Mouse (Mus musculus) megakaryocyte progenitor cell, adult 5-6 weeks (primary cell): Measurements from ENCODE around the gene Dhrs7b. TPM values are rescaled to one million over a fixed set of nuclear protein-coding genes. Genes with fewer than 3 reads are reported as not detected.
"Not testable (repeated sequence)": the region's sequence is repeated elsewhere in the genome, so short reads cannot be mapped to it uniquely, and the experiment has no call there.

ENCODE experiments used
- ATAC-seq: replicated peaks from 2 replicates; pipeline ENCODE4 v1.8.0; 2016; ENCODE audit warnings: mild to moderate bottlenecking, moderate TSS enrichment, inconsistent platforms; ENCODE audit not compliant: poor library complexity
- total RNA-seq, 2 experiments: library from RNA; stranded (forward) in 1 of 2; stranded (reverse) in 1 of 2; fragments of 157-497, 149-512 nt in 1 of 2; fragments of 200-1000 nt in 1 of 2; gene quantifications; 2 replicates each; pipeline versions ENCODE4 v1.2.3 to v1.2.4; 2015 to 2017

The Dhrs7b gene
- 14.4 and 15.3 TPM in 2 replicates for total RNA-seq (2015)
- total RNA-seq (2017), result 14.2 and 19.3 TPM in 2 replicates

- ATAC-seq, result peak; percentile 90
Measured at GRCm38 (mm10) chr11:60830433-60831052, at the start of gene Dhrs7b. TSS of gene Dhrs7b (plus strand) at chr11:60830631.

DNA sequence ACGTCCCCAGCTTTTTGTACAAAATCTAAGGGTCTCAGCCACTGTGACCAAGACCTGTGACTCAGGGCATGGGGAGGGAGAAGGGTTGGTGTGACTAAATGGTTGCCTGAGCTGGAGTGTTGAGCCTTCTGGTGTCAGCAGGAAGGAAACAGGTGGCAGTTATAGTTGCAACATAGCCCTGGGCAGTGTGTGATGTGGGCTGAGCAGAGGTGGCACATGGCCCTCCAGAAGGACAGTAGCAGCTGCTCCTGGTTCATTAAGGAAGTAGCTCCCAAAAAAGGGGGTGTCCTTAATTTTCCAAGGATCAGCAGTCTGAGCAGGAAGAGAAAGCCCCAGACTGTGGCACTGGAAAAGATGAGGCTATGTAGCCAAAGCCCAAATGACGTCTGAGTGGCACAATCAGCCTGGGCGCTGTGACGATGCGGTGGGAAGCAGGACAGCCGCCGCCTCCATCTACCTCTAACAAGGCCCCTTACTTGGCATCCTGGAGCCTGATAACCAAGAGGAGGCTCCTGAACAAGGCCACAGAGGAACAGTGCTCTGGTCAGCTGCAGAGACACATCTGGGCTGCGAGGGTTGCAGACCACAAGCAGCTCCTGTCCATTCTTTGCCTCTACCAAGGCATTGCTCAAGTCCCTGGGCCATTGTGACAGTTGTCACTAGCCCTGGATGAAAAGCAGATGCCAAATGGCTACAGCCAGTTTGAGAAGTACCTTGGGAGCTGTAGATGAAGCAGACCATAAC lies 46.1 kb upstream of the Dhrs7b start:
- peak; percentile 94 for ATAC-seq

DNA sequence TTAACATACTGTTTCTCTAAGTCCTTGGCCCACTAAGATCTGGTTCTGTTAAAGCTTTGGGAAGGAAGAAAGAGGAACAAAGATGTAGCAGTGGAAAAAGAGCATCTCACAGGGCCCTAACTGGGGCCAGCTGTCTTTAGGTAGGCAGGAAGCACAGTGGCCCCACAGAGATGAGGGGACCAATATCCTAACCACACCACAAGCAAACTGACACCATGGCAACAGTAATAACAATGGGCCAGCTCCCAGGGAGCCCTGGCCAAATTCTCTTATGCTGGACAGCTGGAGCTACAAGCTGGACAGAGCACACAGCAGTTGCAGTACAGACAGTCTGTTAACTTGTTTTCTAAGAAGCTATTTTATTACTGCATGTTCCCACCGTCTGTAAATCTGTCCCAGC lies 42.8 kb upstream of the Dhrs7b start:
- peak; percentile 41 for ATAC-seq

DNA sequence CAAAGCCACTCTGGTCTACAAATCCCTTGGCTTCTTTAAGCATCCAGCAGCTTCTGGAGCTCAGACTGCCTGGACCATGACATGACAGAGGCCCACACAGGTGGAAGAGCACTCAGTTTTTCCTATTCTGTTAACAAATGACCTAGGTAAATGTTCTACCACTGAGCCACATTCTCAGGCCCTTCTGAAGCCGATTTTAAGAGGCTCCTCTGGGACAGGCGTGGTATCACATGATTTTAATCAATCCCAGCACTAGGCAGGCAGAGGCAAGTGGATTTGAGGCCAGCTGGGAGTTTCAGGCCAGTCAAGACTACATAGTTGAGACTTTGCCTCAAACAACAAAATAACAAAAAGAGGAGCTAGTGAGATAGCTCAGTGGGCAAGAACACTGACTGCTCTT lies 40.0 kb upstream of the Dhrs7b start:
- ATAC-seq, result no peak

- ATAC-seq, result no peak
Measured at GRCm38 (mm10) chr11:60796342-60796741, 34.1 kb upstream of the Dhrs7b start.

DNA sequence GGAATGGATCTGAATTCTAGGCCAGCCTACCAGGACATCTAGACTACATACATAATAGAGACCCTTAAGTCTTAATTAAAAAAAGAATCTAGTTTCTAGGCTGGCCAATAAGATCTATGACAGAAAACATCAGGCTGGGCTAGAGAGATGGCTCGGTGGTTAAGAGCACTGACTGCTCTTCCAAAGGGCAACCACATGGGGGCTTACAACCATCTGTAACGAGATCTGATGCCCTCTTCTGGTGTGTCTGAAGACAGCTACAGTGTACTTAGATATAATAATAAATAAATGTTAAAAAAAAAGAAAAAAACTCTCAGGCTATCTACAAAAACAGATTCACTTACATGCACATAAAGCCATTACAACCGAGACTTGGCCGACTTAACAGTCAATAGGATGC lies 30.5 kb upstream of the Dhrs7b start:
- ATAC-seq, result no peak

DNA sequence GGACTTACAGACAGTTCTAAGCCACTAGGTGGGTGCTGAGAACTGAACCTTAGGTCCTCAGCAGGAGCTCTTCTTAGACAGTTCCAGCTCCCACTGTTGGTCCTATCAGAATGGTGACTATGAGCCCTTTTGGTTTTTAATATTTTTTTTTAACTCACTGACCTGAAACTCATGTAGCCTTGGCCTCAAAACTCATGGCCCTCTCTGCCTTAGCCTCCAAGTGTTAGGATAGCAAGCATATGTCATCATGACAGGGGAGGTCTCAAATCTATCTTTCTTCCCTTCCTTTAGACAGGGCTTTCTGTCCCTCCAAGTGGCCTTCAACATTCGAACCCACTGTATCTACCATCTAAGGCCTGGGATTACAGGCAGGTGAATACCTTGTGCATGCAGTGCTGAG lies 29.5 kb upstream of the Dhrs7b start:
- ATAC-seq, result no peak

DNA sequence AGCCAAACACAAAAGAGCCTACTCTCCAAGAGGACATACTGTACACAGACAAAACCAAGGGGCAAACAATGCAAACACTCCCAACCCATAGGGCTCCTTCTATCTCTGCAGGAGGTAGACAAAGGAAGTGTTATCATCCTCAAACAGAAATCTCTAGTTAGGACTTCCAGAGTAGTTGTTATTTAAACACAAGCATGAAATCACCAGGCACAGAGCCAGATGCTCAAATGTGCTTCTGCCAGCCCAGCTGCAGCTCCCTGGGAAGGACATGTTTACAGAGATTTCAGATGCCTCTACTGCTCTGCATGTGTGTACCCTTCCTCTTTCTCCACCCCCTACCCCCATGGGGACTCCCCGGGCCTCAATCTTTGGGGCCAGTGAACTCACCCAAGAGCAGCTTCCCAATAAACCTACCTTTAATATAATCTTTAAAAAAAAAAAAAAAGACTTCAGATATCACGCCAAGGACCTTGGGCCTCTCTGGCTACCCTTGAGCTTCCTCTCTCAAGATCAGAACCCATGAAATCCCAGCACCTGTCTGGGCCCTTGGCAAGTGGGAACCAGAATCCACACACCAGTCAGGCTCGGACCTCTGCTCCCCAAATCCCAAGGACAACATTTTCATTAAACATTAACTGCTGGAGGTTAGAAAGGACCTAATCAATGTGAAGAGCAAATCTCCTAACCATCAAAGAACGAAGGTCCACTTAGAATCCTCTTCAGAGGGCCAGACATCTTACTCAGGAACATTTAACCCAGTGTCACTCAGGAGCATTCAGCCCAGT lies 22.0 kb upstream of the Dhrs7b start:
- peak; percentile 38 for ATAC-seq

GRCm38 (mm10) chr11:60809546-60809945 lies 20.9 kb upstream of the Dhrs7b start:
- ATAC-seq, result no peak

DNA sequence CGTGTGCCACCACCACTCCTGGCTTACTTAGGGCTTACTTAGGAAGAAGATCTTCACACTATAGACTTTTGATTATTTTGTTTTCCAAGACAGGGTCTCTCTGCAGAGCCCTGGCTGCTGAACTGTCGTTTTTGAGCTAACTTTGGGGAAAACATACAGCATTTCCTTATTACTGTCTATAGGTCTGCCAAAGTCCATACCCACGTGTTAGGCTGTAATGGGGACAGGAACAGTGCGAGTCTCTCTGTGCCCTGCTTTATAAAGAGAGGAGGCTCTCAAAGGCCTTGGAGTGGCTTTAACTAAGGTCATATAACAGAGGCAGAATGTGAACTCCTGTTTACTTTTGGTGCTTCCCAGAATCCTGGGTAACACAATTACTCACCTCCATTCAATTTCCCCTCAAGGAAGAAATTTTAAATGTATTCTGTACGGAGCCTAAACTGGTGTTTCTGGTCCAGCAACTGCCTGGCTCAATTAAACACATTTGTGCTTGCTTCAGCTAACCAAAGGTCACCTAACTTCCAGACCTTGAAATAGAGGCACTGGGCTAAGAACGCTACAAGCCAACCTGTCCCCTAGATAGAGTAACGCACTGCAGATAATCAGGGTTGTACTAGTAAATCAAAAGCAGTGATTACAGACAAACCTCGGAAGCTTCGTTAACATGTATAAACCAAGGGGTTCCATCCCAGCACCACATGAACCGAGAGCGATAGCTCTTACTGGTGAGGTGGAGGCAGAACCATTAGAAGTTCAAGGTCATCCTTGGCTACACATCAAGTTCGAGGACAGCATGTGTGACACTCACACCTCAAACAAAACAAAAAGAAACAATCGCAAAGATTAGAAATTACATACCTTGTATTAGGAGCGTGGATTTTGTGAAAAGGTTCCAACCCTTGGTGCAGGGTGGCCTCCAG lies 20.1 kb upstream of the Dhrs7b start:
- no peak for ATAC-seq

DNA sequence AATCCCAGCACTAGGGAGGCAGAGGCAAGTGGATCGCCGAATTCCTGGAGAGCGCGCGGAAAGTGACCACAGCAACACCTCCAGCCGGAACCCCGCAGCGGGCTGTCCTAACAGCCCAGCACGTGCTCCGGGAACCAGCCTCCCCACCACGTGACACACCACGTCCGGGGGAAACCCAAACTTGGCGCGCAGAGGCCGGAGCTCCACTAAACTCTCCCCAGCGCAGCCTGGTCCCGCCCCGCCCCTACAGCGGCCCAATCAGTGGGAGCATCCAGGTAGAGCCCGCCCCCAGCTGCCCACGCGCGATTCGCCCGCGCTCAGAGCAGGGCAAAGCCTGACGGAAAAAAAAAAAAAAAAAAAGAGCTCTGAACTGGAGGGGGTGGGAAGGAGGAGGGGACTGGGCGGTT lies 19.4 kb upstream of the Dhrs7b start:
- peak; percentile 98 for ATAC-seq

DNA sequence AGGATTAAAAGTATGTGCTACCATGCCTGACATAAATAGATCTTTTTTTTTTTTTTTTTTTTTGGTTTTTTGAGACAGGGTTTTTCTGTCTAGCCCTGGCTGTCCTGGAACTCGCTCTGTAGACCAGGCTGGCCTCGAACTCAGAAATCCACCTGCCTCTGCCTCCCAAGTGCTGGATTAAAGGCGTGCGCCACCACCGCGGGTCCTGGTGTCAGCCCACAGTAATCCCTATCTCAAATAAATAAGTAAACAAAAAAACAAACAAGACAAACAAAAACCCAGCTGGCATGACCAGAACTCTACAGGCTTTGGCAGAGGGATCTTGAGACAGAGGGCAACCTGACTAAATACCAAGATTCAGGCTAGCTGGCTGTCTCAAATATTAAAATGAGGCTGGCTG lies 18.8 kb upstream of the Dhrs7b start, which contains the start of gene Shmt1:
Gene Shmt1 (minus strand): TSS at position 101 of the 400 bp plus-strand sequence.
- not testable (repeated sequence) for ATAC-seq

- no peak for ATAC-seq
Measured at GRCm38 (mm10) chr11:60816398-60816797, 14.0 kb upstream of the Dhrs7b start.

GRCm38 (mm10) chr11:60823771-60824170 lies 6.7 kb upstream of the Dhrs7b start:
- ATAC-seq, result no peak

GRCm38 (mm10) chr11:60825191-60825590 lies 5.2 kb upstream of the Dhrs7b start:
- no peak for ATAC-seq

DNA sequence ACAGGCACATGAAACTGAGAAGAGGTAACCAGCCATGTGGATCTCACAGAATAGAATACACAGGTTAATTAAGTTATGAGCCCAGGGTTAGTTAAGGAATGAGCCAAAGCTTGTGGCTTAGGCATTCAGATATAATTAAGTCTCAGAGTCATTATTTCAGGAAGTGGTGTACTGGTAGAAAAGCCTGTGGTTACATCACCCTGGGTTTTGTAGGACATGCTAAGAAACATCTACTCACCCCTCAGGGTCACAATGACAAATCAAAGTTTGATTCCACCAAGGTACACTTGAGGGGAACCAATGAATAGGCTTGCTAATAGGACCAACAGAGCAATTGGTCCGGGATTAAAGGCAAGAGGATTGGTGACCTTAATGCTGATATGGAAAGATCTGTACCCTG lies 3.7 kb upstream of the Dhrs7b start:
- peak; percentile 28; the same call in 1 of the 2 replicates for ATAC-seq

DNA sequence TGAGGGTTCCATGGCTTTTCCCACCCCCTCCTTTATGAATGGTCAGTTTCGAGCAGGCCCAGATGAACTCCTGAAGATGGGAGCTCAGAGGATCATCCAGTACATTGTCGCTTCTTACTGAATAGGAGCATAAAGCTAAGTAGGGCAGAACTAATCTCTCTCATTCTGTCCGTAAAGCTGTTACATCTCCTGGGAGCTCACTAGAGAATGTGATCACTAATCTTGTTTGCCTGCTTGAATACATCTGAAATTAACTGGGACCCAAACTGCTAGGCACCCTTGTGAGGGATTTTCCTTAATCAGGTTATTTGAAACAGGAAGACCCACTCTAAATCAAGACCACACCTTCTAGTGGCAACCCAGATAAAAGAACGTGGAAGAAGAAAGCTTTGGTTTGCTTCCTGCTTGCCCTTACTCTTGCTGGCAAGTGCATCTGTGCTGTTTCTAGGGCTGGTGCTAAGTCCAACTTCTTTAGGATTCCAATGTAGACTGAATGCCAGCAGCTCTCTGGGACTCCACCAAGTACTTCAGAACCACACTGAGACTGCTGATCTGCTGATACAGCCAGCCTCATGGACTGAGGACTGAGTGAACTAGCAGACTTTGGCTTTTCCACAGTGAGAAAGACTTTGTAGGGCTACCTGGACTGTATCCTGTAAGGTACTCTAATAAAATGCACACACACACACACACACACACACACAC lies 3.0 kb upstream of the Dhrs7b start:
- ATAC-seq, result no peak

DNA sequence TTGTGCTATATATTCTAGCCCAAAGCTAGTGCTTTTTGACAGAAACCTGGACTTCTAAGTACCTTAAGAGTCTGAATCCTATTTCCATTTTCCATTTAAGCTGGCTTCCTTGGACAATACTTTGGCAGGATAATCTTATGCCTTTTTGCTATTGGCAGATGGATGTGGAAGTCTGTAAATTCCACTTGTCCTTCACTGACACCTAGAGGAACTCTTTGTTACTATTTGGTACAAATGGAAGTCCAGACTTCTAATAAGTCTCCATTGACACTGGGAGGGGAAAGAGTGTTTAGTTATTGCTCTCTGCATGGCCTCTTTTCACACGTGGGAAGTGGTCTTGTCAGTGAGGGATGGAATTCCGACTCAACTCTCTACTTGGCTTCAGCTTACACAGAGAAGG lies 1.5 kb upstream of the Dhrs7b start:
- no peak for ATAC-seq

GRCm38 (mm10) chr11:60836897-60837296 lies 6.5 kb downstream of the Dhrs7b start:
- no peak for ATAC-seq
